Mouse (Mus musculus) heart, postnatal 14 days (tissue): ENCODE data around the gene Clk3. TPM values are rescaled to one million over a fixed set of nuclear protein-coding genes. Genes with fewer than 3 reads are reported as not detected.

Experiments used
- DNase-seq, 2 experiments: peaks; one replicate each; pipeline ENCODE4 v3.0.0; 2021 to 2022
- intact Hi-C: fragments of 180-260 bp; cut with DNase I; formaldehyde crosslinking; loops from one replicate; pipeline ENCODE4 v1.15.1; 2025
- long read RNA-seq, 2 experiments: library from polyadenylated mRNA; stranded (forward); transcript quantifications; one replicate each; pipeline ENCODE4 v2.0.0; 2021
- total RNA-seq, 2 experiments: library from RNA; stranded (reverse); gene quantifications; 2 replicates each; pipeline ENCODE4 v1.2.3; 2021

Gene Clk3
- total RNA-seq, result 10 to 100 TPM; 32.7 to 40.8 TPM
- long read RNA-seq, experiment 1, transcript Clk3-201 (13 exons, 2,496 nt), result major isoform, 30 of 44 reads
- long read RNA-seq, experiment 1, partial matches to known transcripts, result 3 of 44 reads
- long read RNA-seq, experiment 1, other reads (novel, unspliced or antisense), result 11 of 44 reads
- long read RNA-seq, experiment 2, transcript Clk3-201 (13 exons, 2,496 nt), result major isoform, 46 of 64 reads
- long read RNA-seq, experiment 2, partial matches to known transcripts, result 3 of 64 reads
- long read RNA-seq, experiment 2, other reads (novel, unspliced or antisense), result 14 of 64 reads

DNA sequence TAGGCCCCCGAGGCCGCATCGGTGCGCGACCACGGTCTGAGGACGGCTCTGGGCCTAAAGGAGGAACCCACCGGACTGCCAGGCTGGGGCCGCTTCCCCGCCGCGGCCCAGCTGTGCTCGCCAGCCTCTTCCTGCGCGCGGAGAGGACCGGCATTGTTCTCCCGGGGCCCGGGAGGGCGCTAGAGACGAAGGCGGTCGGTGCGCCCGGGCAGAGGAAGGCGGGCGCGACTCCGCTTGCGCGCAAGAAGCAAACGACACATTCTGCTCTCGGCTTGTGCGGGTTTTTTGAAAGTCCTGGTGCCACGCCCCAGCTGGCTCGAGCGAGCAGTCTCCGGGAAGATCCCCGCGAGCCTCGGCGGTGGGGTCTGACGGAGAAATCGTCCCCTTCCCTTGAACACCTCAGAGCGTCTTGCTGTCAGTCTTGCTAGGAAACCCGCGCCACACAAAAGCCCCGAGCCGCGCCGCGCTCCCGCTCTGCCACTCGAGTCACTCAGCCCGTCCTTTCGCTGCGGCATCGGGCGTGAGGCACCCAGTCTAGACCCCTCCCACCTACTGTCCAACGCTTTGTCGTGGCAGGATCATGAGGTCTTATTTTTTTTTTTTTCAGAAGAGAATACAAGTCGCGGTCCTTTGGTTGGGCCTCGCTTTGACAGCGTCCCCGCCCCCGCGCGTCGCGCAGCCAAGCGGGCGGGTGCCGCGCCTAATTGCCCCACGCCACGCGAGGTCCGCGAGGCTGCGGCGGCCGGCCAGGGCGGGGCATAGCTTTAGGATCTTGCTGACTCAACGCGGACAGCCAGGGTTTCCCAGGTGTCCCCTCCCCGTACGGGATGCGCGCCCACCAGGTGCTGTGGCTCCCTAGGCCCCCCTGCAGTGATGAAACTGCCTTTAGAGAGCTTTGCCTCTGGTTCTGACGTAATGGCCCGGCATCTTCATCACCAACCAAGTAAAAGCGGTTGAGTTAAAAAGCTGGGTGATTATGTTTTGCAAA, at the start of gene Clk3:
Clk3 (minus strand) TSS at position 497 of the 988 bp plus-strand sequence.
- peak; percentile 59 to 82 for DNase-seq
- intact Hi-C loops, result loop anchor here (2.0 kb wide), 1 partner anchor 67 kb away; no protein-coding TSS in a partner anchor

DNA sequence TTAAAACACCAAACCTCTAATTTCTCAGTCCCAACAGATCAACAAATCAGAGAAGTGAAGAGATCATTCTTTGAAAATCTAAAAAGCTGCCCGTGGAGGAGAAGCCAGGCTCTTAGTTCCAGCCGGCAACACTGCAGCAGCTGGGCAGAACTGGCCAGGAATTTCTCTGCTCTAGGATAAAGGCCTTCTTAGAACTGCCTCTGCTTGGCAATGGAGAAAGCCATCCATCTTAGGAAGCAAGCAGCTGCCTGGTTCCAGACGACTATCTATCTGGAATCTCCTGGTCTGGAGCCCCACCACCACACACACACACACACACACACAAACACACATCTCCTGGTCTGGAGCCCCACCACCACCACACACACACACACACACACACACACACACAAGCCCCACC, 49.2 kb upstream of the Clk3 start:
- DNase-seq, result no peak
- intact Hi-C loops, result no loop called here

DNA sequence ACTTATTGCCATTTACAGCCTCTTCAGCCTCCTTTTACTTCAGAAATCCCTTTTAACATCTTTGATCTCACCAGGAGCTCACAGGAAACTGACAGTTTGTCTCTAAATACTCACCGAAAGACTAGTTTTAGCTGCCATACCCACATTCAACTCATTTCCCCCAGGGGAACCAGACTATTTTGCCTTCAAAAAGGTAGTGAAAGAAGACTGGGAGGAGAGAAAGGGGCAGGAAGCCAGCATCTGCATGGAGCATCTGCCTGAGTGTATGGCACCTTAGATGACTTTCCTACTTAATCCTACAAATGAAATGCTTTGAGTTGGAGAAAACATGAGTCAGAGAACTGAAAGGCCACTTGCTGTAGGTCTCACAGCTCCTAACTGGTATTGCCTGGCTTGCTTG, 48.4 kb upstream of the Clk3 start:
- intact Hi-C loops, result no loop called here
- DNase-seq, result no peak

DNA sequence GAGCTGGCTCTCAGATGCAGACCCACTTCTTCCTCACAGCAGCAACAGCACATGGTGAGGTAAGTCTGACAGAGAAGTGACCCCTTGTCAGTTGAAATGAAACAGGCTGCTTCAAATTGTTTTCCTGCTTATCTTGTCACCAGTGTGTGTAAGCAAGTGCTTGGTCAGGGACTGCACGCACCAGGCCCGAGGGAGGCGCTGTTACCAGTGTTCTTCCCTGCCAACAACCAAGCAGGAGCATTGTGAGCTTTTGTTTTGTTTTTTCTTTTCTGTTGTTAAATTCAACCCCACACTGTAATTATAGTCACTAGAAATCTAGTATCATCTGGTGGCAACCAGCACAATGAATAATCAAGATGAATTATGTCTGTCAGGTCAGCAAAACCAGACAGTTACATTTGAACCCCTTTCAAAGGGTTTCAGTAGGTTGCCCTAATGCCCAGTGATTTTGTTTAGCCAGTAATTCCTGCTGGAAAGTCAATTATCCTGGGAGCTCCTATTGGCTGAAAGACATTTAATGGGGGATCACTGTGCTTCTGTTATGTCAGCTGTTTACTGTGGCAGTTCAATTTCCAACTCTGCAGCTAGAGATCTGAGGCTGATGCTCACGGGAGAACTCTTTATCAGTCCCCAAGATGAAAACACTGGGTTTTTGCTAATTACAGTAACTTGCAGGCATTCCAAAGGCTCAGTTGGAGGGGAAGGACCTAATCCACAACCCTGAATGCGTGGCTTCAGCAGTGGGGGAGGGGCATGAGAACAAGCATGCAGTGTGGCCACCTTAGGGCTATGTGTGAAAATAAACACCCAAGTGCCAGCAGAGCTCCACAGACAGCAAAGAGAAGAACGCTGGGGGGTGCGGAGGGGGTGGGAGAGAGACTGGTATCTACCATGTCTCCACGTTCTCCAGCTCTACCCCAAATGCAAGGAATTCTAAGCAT, 46.4 kb upstream of the Clk3 start:
- DNase-seq, result no peak

DNA sequence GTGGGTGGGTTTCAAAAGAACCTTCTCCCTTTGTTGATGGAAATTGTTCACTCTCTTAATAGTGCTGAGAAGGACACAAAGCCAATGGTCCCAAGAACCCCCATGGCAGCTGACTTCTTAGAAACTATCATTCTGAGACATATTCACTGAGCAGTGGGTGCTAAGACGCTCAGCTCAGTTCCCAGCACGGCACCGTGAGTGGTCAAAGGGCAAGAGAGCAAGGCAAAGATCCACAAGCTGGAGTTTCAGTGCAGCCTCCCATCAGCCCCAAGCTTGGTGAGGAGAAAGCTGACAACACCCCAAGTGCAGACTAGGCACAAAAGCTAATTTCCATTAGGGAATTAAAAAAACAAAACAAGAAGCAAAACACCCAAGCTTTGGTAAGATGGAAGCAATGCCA, 45.0 kb upstream of the Clk3 start:
- intact Hi-C loops, result no loop called here
- DNase-seq, result no peak

More for the DNA sequence above, 46.4 kb upstream of the Clk3 start:
- intact Hi-C loops, result no loop called here

DNA sequence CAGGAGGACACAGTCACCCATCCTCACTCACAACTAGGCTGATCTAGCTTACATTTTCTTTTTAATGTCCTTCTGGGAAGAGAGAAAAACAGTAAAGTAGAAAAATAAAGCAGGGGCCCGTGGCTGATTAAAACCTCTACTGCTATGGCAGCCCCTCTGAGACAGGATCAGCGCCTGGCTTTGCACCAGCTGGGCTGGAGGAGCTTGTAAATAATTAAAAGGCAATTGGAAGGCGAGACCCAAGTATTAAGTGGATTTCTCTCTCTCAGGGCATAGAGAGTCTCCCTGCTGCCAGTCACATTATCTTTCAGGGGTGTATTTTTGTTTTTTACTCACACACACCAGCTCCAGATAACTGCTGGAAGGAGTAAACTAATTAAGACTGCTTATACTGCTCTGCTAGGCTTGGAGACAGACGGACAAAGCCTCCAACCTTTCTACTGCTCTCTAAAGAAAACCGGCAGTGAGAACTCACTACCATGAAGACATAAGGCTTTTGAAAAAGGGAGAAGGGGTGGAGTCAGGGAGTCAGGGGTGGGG, 43.2 kb upstream of the Clk3 start:
- DNase-seq, result no peak
- intact Hi-C loops, result no loop called here

DNA sequence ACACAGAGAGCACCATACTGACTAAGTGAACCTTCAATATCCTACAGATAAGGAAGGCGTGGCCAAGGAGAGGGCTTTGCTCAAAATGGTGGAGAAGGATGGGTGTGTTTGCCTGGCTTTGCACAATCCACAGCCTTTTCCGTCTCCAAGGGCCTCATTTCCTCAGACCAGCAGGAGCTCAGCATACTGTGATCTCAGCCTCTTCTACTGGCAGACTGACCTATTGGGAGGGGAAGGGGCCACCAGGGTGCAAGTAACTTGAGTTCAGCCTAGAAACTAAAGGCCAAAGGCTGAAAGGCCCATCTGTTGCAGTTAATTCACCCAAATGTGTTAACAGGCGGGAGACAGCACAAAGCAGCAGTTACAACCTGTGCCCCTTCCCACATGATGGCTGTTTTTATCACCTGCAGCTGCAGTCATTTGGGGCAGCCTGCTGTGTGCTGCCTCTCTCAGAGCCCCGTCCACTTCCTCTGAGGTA, 41.6 kb upstream of the Clk3 start:
- intact Hi-C loops, result no loop called here
- DNase-seq, result no peak

DNA sequence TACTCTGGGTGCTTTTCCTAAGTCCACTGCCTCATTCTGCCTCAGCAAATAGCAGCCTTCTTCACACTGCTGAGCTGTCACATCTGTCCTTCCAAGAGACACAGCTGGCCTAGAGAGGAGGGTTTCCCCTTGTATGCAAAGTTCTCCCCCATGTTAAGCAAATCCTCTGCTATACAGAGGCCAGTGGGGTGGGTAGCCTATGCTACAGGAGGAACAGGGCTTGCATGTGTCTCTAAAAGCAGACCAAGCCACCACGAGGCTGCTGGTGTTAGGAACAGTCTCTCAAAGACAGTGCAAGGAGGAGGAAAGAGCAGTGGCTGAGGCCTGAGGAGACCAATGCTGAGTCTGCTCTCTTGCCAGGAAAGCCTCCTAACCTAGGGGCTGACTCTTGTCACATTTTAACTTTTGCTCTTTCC, 40.4 kb upstream of the Clk3 start:
- intact Hi-C loops, result no loop called here
- no peak for DNase-seq

DNA sequence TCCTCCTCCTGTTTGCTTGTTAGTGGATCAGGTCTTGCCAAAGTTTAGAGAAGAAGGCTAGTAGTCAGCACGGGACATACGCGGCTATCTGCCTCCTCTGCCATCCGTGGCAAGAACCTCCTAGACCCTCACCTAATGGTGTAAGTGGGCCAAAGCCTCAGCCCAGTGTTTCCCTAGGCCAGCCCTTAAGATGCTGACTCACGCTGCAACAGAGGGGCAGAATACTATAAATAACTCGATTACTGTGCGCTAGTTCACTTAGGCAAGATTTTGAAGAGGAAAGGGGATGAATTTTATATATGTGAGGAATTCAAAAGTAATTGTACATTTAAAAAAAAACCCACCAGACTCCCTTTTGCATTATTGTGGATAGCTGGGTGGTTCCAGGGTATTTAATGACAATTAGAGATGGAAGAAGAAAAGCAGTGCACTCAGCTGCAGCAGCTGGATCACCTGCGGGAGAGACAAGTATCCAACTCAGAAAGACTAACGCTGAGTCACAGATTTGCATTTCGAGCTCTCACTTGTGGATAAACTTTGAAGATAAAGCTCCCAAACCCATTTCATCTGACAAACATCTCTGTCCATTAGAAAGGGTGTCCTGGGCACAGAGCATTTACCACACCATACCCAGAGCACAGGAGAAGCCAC, 39.6 kb upstream of the Clk3 start:
- intact Hi-C loops, result no loop called here
- DNase-seq, result no peak

DNA sequence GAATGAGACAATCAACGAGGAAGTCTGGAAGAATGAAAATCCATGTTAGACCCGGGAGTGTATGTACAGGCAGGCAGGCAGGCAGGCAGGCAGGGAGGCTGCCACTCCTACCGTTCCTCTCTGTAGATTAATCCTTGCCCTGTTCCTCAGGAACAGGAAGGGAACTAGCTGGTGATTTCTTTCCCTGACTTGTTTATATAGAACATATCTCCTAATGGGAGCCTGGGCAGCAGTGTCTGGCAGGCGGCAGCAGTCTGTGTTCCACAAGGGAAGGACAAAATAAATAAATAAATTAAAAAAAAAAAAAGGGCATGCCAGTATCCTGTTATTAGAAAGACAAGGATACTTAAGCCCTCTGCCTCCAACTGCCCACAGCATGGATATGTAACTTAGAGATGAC, 38.2 kb upstream of the Clk3 start:
- no peak for DNase-seq
- intact Hi-C loops, result loop anchor here (2.0 kb wide), 1 partner anchor 27 kb away; no protein-coding TSS in a partner anchor

DNA sequence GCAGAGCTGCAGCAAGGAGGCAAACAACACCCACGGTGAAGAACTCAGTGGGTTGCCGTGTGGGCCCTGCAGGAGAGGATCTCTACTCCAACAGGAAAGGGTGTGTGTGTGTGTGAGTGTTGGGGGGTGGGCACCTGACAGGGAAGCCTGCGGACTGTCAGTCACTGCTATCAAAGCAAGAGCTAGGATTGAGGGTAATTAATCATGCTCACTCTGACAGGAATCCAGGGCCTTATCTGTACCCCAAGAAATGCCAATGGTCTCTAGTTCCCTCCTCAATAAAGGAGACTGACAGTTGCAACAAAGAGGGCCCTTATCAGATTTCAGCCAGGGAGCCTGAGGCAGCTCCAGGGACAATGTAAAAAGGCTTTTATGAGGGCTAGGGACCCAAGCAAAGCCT, 37.4 kb upstream of the Clk3 start:
- intact Hi-C loops, result loop anchor here (2.0 kb wide), 1 partner anchor 28 kb away; no protein-coding TSS in a partner anchor
- no peak for DNase-seq

DNA sequence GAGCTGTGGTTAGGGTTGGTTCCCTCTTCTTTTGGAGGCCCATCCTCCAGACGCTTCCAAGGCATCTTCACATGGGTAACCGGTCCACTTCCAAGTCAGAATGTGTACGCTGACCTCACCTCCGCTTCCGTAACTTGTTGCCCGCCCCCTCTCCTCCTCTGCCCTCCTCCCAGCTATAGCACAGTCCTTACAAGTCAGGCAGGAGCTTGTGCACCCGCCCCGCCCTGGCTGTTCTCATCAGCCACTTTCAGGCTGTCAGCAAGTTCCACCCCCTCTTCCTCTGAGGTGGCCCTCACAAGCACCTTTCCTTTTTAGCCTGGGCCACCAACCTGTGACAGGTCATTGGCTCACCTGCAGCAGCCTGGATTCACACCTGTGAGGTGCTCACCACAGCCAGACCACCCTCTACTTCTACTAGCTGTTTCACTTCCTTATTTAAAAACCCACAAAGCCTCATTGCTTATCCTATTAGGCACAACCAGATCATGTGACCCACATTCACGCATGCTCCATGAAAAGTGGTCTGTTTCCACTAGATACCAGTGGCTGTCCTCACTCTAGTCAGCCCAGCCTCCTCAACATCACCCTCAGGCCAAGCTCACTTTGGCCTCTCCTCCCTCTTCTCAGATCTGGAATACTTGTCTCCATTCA, 34.8 kb upstream of the Clk3 start:
- DNase-seq, result no peak
- intact Hi-C loops, result no loop called here

DNA sequence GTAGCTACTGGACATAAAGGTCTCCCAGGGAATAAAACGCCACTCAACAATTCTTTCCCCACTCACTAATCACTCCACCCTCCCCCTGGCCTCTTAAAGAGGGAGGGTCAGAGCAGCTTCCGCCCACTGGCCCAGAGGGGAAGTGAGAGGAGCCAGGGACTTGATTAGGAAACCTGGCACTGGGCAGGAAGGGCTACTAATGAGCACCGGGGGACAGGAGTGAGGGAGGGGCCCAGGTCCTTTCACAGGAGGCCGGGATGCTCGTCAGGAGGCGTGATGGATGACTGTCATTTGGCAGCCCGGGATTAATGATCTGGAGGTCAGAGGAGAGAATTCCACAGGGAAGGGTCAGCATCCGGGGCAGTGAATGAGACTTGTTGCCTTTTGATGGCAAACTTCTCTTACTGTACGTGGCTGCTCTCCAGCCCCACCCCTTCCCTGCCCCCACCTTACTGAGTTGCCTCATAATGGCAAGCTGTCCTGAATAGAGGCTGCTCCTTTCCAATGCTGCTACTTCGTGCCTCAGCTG, 33.1 kb upstream of the Clk3 start:
- intact Hi-C loops, result no loop called here
- DNase-seq, result peak; percentile 33 to 45

DNA sequence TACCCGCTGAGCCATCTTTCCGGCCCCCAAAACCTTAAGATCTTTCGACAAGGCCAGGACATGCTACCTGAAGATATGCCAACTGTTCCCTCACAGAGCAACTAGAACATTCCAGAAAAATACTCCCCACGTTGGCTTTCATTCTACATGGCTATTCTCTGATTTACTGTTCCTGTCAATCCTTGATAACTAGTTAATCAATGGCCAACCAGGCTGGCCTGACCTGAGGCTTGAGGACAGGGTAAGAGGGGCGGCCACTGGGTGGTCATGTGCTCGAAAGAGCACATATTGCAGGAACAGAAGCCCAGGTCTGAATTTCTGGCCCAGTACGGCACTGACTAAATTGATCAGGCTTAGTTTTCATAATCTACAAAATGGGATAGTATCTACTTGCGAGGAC, 31.8 kb upstream of the Clk3 start:
- intact Hi-C loops, result no loop called here
- no peak for DNase-seq

DNA sequence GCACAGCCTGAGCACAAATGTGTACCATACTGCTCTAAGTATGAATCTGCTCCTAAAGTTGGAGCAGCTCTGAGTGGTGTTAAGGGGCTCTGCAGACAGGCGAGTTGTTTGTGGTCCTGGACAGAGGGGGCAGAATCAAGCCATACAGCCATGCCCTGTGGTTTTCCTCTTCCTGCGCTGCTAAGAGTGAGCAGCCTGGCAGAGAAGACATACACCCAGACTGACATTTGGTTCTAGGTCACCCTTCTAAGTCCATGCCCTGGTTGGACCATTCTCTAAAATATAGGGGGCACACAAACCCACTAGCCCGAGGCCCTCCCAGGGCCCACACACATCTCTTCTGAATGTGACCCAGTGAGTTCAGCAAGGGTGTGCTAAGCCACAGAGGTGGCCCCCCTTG, 24.1 kb upstream of the Clk3 start:
- no peak for DNase-seq
- intact Hi-C loops, result loop anchor here (5.0 kb wide), 1 partner anchor 208 kb away; no protein-coding TSS in a partner anchor

DNA sequence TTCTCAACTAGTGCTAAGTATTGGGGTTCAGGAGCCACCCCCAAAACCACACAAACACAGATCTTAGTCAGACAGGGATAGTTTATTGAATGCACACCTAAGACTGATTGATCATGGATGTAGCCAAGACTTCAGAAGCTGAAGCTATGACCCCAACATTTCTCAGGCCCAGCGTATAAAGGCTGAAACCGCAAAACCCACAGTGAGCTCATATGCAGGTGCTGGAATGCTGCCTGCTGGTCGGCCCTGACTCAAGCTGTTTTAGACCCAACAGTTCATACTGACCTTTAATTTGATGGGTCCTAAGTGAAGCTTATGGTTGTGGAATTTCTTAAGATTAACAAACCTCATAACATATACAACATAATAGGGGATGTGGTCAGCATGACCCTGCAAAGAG, 17.0 kb upstream of the Clk3 start:
- intact Hi-C loops, result no loop called here

DNA sequence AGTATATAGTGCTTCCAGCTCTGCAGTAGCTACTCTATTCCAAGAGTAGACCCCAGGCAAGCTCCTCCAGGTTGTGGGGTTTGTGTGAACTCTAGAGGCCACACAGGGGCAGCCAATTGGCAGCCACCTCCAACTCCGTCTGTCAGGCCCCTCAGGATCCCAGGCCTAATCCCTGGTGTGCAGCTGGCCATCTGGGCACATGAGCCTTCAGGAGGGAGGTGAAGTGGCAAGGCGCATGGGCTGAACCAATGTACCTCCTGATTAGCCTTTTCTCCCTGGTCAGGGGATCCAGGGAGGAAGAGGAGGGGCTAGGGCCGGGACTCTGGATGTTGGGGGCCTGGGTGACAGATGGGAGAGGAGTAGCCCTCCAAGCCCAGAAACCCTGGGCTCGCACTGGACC, 10.1 kb upstream of the Clk3 start:
- intact Hi-C loops, result no loop called here
- DNase-seq, result no peak

More for the DNA sequence above, 17.0 kb upstream of the Clk3 start:
- DNase-seq, result no peak

DNA sequence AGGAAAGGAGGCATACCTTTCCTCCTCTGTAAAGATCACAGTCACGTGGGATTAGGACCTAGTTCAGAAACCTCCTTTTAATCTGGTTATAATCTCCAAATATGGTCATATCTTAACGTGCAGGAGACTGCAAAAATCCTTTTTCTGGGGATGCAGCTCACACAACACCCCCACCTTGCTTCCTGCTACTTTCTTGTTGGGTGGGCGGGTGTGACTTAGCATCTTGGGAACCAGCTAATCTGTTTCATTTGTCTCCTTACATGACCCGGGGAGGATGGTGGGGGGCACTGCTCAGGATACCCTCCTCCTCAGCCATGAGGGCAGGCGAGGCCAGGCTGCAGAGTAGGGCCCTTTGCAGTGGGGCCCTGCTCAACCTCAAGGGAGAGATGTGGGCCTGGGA, 9.4 kb upstream of the Clk3 start:
- no peak for DNase-seq
- intact Hi-C loops, result no loop called here

DNA sequence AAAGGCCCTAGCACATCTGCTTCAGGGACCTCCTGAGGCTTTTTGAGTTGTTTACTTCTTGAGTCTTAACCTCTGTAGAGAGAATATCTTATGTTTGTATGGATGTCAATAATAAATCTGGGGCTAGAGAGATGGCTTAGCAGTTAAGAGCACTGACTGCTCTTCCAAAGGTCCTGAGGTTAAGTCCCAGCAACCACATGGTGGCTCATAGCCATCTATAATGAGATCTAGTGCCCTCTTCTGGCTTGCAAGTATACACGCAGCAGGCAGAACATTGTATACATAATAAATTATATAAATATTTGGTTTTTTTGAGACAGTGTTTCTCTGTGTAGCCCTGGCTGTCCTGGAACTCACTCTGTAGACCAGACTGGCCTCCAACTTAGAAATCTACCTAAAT, 8.5 kb upstream of the Clk3 start:
- no peak for DNase-seq
- intact Hi-C loops, result no loop called here
